Mouse (Mus musculus): Measurements from ENCODE around the gene Farsb.

DNA sequence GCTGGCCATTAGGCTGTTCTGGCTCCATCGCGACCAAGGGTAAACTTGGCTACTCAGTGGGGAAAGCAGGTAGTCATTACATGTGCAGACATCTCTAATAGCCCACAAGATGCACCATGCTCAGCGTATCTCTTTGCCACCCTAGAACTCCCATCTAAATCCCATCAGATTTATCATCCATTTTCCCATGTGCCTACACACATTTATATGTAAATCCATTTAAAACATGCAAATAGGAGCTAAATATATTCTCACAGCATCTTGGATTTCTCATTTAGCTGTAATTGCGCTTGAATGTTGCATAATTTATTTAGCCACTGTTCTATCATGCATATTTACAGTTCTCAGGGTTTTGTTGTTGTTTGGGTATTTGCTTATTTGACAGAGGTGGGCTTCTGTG is 107.7 kb downstream of the Farsb start:
- no peak for TF ChIP-seq POLR2A (IDR thresholded peaks at IDR 0.05; ENCODE audit: borderline replicate concordance, extremely low read depth, low read depth, low read length)
- TF ChIP-seq CTCF (IDR thresholded peaks at IDR 0.05; ENCODE audit: insufficient read depth, low read length) = no peak

Data from lung, adult 2 months (tissue).